Mouse (Mus musculus): ENCODE measurements around the gene Elmsan1. TPM values are rescaled to one million over a fixed set of nuclear protein-coding genes. Genes with fewer than 3 reads are reported as not detected.

Elmsan1 gene
- polyA plus RNA-seq, 1 experiment, result 28.3 TPM

DNA sequence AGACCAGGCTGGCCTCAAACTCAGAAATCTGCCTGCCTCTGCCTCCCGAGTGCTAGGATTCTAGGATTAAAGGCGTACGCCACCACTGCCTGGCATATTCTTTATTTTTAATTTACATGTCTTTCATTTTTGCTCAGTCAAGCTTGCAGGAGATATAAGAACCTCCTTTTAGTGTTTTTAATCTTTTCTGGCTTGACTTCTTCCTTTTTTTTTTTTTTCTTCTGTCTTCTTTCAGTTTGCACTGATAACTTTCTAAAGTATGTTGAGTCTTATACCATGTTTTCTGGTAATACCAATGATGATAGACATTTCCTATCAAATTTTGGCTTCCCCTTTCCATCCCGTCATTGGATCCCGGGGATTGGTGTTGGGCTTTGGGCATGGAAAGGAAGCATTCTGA, 99.1 kb downstream of the Elmsan1 start:
- Histone ChIP-seq H3K9ac (ENCODE audit: low read depth, poor library complexity, severe bottlenecking) (no peak overlapping the region), H3K27ac (ENCODE audit: insufficient read depth, low read length) (no peak overlapping the region), H3K27me3 (ENCODE audit: control insufficient read depth, insufficient read depth, low read length, poor library complexity, severe bottlenecking) (no peaks in the 10 kb centered on the region), H3K9me3 (replicated peaks; ENCODE audit: control insufficient read depth, insufficient read depth, low read length, poor library complexity, severe bottlenecking) (no peaks in the 10 kb centered on the region), H3K4me1 (ENCODE audit: control insufficient read depth, insufficient read depth, low read length) (no peaks in the 10 kb centered on the region), H3K4me3 (ENCODE audit: low read depth, low read length) (no peak overlapping the region), H3K36me3 (ENCODE audit: control insufficient read depth, insufficient read depth, low read length, poor library complexity, severe bottlenecking) (no peaks in the 10 kb centered on the region)
- TF ChIP-seq POLR2A (IDR thresholded peaks at IDR 0.05; ENCODE audit: insufficient read depth, low read length) (no peak), EP300 (IDR thresholded peaks at IDR 0.05; ENCODE audit: insufficient read depth, low read depth, low read length) (no peak), CTCF (IDR thresholded peaks at IDR 0.05; ENCODE audit: low read depth, low read length) (no peak)

GRCm38 (mm10) chr12:84114153-84114994, 104.3 kb downstream of the Elmsan1 start, which contains the start of gene Dnal1:
Gene Dnal1 (plus strand): TSS chr12:84114366.
- H3K27ac ChIP-seq (ENCODE audit: insufficient read depth, low read length), result no peak within 1 kb of the TSS
- H3K27me3 ChIP-seq (ENCODE audit: control insufficient read depth, insufficient read depth, low read length, poor library complexity, severe bottlenecking), result no peaks in the 10 kb centered on the region
- H3K9me3 ChIP-seq (replicated peaks; ENCODE audit: control insufficient read depth, insufficient read depth, low read length, poor library complexity, severe bottlenecking), result no peaks in the 10 kb centered on the region
- peak within 1 kb of the TSS; percentile 95 for H3K4me3 ChIP-seq (ENCODE audit: low read depth, low read length)
- no peak for TF ChIP-seq CTCF (IDR thresholded peaks at IDR 0.05; ENCODE audit: low read depth, low read length)
- no peak for TF ChIP-seq POLR2A (IDR thresholded peaks at IDR 0.05; ENCODE audit: insufficient read depth, low read length)
- no peak for TF ChIP-seq EP300 (IDR thresholded peaks at IDR 0.05; ENCODE audit: insufficient read depth, low read depth, low read length)
- peak within 1 kb of the TSS; percentile 73 for H3K9ac ChIP-seq (ENCODE audit: low read depth, poor library complexity, severe bottlenecking)
- H3K4me1 ChIP-seq (ENCODE audit: control insufficient read depth, insufficient read depth, low read length), result no peaks in the 10 kb centered on the region
- no peaks in the 10 kb centered on the region for H3K36me3 ChIP-seq (ENCODE audit: control insufficient read depth, insufficient read depth, low read length, poor library complexity, severe bottlenecking)

DNA sequence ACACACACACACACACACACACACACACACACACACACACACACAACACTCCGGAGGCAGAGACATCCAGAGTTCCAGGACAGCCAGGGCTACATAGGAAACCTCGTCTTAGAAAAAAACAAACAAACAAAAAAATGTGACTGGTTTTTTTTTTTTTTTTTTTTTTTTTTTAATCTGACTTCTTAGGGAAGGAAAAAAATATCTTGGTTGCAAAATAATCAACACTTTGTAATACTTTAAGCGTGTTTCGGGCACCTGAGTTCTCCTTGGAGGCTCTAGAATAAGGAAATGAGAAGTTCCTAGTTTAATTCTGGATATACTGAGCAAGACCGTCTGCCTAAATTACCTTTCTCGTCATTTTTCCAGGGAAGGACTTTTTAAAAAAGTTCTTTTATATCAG, 105.0 kb downstream of the Elmsan1 start:
- H3K36me3 ChIP-seq (ENCODE audit: control insufficient read depth, insufficient read depth, low read length, poor library complexity, severe bottlenecking), result no peaks in the 10 kb centered on the region
- no peaks in the 10 kb centered on the region for H3K27me3 ChIP-seq (ENCODE audit: control insufficient read depth, insufficient read depth, low read length, poor library complexity, severe bottlenecking)
- H3K9me3 ChIP-seq (replicated peaks; ENCODE audit: control insufficient read depth, insufficient read depth, low read length, poor library complexity, severe bottlenecking), result no peaks in the 10 kb centered on the region
- H3K4me3 ChIP-seq (ENCODE audit: low read depth, low read length), result no peak overlapping the region
- no peak overlapping the region for H3K27ac ChIP-seq (ENCODE audit: insufficient read depth, low read length)
- no peak for TF ChIP-seq POLR2A (IDR thresholded peaks at IDR 0.05; ENCODE audit: insufficient read depth, low read length)
- no peak for TF ChIP-seq CTCF (IDR thresholded peaks at IDR 0.05; ENCODE audit: low read depth, low read length)
- no peak for TF ChIP-seq EP300 (IDR thresholded peaks at IDR 0.05; ENCODE audit: insufficient read depth, low read depth, low read length)
- H3K4me1 ChIP-seq (ENCODE audit: control insufficient read depth, insufficient read depth, low read length), result no peaks in the 10 kb centered on the region
- peak overlapping the region; percentile 73; the same call in 1 of the 2 replicates for H3K9ac ChIP-seq (ENCODE audit: low read depth, poor library complexity, severe bottlenecking)

DNA sequence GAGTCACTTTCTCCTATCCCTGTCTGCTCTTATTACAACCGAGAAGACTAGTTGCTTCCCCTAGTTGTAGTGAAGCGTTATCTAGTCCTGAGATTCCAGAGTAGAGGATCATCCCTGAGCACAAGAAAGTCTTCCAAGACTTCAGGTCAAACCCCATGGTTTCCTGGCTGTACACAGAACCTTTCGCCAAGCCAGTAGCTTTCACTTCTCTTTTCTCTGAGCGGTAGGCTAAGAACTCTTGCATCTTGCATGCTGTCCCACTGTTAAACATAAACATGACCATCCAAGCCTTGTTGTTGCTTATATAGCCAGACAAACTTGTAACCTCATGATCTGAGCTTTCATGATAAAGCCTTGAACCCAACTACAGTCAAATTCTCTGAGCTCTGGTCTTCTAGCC, 107.9 kb downstream of the Elmsan1 start:
- Histone ChIP-seq H3K4me1 (ENCODE audit: control insufficient read depth, insufficient read depth, low read length) (no peaks in the 10 kb centered on the region), H3K9me3 (replicated peaks; ENCODE audit: control insufficient read depth, insufficient read depth, low read length, poor library complexity, severe bottlenecking) (no peaks in the 10 kb centered on the region), H3K36me3 (ENCODE audit: control insufficient read depth, insufficient read depth, low read length, poor library complexity, severe bottlenecking) (no peaks in the 10 kb centered on the region), H3K9ac (ENCODE audit: low read depth, poor library complexity, severe bottlenecking) (no peak overlapping the region), H3K4me3 (ENCODE audit: low read depth, low read length) (no peak overlapping the region), H3K27ac (ENCODE audit: insufficient read depth, low read length) (no peak overlapping the region), H3K27me3 (ENCODE audit: control insufficient read depth, insufficient read depth, low read length, poor library complexity, severe bottlenecking) (no peaks in the 10 kb centered on the region)
- TF ChIP-seq CTCF (IDR thresholded peaks at IDR 0.05; ENCODE audit: low read depth, low read length) (no peak), POLR2A (IDR thresholded peaks at IDR 0.05; ENCODE audit: insufficient read depth, low read length) (no peak), EP300 (IDR thresholded peaks at IDR 0.05; ENCODE audit: insufficient read depth, low read depth, low read length) (no peak)

DNA sequence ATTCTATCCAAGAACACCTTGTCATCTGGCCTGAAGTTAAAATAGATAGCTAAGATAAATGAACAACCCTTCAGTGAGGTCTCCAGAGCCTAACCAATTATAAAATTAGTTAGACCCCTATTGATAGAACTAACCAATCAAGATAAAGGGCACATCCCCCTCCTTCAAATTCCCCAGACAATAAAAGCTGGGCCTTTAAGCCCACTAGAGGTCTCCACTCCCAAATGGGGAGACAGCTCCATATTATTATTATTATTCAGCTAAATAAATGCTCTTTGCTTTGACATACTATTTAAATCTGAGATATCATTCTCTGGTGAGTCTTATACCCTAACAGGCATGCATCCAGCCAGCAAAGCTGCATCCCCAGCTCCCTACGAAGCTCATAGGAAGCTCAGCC, 108.8 kb downstream of the Elmsan1 start:
- H3K9me3 ChIP-seq (replicated peaks; ENCODE audit: control insufficient read depth, insufficient read depth, low read length, poor library complexity, severe bottlenecking), result no peaks in the 10 kb centered on the region
- H3K27ac ChIP-seq (ENCODE audit: insufficient read depth, low read length), result no peak overlapping the region
- no peaks in the 10 kb centered on the region for H3K36me3 ChIP-seq (ENCODE audit: control insufficient read depth, insufficient read depth, low read length, poor library complexity, severe bottlenecking)
- TF ChIP-seq POLR2A (IDR thresholded peaks at IDR 0.05; ENCODE audit: insufficient read depth, low read length), result no peak
- TF ChIP-seq CTCF (IDR thresholded peaks at IDR 0.05; ENCODE audit: low read depth, low read length), result no peak
- TF ChIP-seq EP300 (IDR thresholded peaks at IDR 0.05; ENCODE audit: insufficient read depth, low read depth, low read length), result no peak
- no peak overlapping the region for H3K9ac ChIP-seq (ENCODE audit: low read depth, poor library complexity, severe bottlenecking)
- H3K4me3 ChIP-seq (ENCODE audit: low read depth, low read length), result no peak overlapping the region
- H3K27me3 ChIP-seq (ENCODE audit: control insufficient read depth, insufficient read depth, low read length, poor library complexity, severe bottlenecking), result no peaks in the 10 kb centered on the region
- H3K4me1 ChIP-seq (ENCODE audit: control insufficient read depth, insufficient read depth, low read length), result no peaks in the 10 kb centered on the region

DNA sequence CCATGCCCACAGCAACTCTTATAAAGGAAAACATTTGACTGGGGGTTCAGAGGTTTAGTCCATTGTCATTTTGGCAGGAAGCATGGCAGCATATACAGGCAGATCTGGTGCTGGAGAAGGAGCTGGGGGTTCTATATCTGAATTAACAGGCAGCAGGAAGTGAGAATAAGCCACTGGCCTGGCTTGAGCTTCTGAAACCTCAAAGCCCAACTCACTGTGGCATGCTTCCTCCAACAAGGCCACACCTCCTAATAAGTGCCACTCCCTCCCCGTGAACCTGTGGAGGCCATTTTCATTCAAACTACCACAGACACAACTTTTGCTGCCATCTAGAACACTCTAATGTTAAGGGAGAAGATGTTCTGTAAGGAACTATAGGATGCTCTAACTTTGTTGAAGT, 111.0 kb downstream of the Elmsan1 start:
- Histone ChIP-seq H3K36me3 (ENCODE audit: control insufficient read depth, insufficient read depth, low read length, poor library complexity, severe bottlenecking) (no peaks in the 10 kb centered on the region), H3K4me3 (ENCODE audit: low read depth, low read length) (no peak overlapping the region), H3K9ac (ENCODE audit: low read depth, poor library complexity, severe bottlenecking) (no peak overlapping the region), H3K4me1 (ENCODE audit: control insufficient read depth, insufficient read depth, low read length) (no peaks in the 10 kb centered on the region), H3K27ac (ENCODE audit: insufficient read depth, low read length) (no peak overlapping the region), H3K9me3 (replicated peaks; ENCODE audit: control insufficient read depth, insufficient read depth, low read length, poor library complexity, severe bottlenecking) (no peaks in the 10 kb centered on the region), H3K27me3 (ENCODE audit: control insufficient read depth, insufficient read depth, low read length, poor library complexity, severe bottlenecking) (no peaks in the 10 kb centered on the region)
- TF ChIP-seq POLR2A (IDR thresholded peaks at IDR 0.05; ENCODE audit: insufficient read depth, low read length) (no peak), EP300 (IDR thresholded peaks at IDR 0.05; ENCODE audit: insufficient read depth, low read depth, low read length) (no peak)

All from ES-Bruce4 (cell line).